ENCODE assay signal across 22 mouse cellular contexts in genomic region chr17:87402444-87402843, GRCm38 (mm10). TPM values are rescaled to one million over a fixed set of nuclear protein-coding genes. Genes with fewer than 3 reads are reported as not detected.
"Had no signal": no experiment of that assay in that cellular context is flagged by ENCODE, and none has a peak within 500 bp of the region (broad histone marks: within the 10 kb centered on the region; RNA-seq: fewer than 3 reads in every experiment).

No protein-coding gene starts in this region.

- H3K9ac ChIP-seq: neural tube, embryonic 13.5 days; neural tube, embryonic 15.5 days; stomach, embryonic 15.5 days had no signal

- H3K27ac ChIP-seq: neural tube, embryonic 13.5 days; neural tube, embryonic 15.5 days; stomach, embryonic 15.5 days; stomach, postnatal 0 days had no signal

- H3K4me1 ChIP-seq: neural tube, embryonic 13.5 days; neural tube, embryonic 15.5 days; stomach, embryonic 15.5 days had no signal

- DNase-seq: retina, postnatal 1 day; right cerebral cortex, adult 18-20 months; right cerebral cortex, postnatal 14 days; right cerebral cortex, postnatal 25 days; right cerebral cortex, postnatal 4 days; spleen, adult 18-20 months; thymus, adult 18-20 months; thymus, adult 2 months; thymus, postnatal 14 days; thymus, postnatal 25 days; thymus, postnatal 36 days; thymus, postnatal 4 days had no signal

- H3K4me3 ChIP-seq: neural tube, embryonic 13.5 days; neural tube, embryonic 15.5 days; stomach, embryonic 15.5 days had no signal

- H3K9me3 ChIP-seq: neural tube, embryonic 13.5 days; neural tube, embryonic 15.5 days; stomach, embryonic 15.5 days had no signal

- H3K27me3 ChIP-seq: neural tube, embryonic 13.5 days; neural tube, embryonic 15.5 days; stomach, embryonic 15.5 days had no signal

- H3K36me3 ChIP-seq: neural tube, embryonic 13.5 days; neural tube, embryonic 15.5 days; stomach, embryonic 15.5 days had no signal

- H3K4me2 ChIP-seq: neural tube, embryonic 13.5 days; neural tube, embryonic 15.5 days; stomach, embryonic 15.5 days had no signal

RNA-seq across cellular contexts. Expression of gene Stpg4, which starts 25.1 kb away (rescaled TPM):
- total RNA-seq: neutrophil, adult 5-6 weeks had no signal
- polyA plus RNA-seq: neural tube, embryonic 14.5 days; small intestine, adult 2 months; stomach, embryonic 14.5 days; stomach, embryonic 15.5 days; stomach, embryonic 16.5 days; stomach, postnatal 0 days; urinary bladder, adult 2 months had no signal
